Mouse (Mus musculus) common myeloid progenitor, adult 5-6 weeks (primary cell): ENCODE measurements around the gene Tmed11. TPM values are rescaled to one million over a fixed set of nuclear protein-coding genes. Genes with fewer than 3 reads are reported as not detected.
A peak's percentile ranks its signal among the peaks of the same experiment; 100 is the strongest.
"Not testable (repeated sequence)": the region's sequence is repeated elsewhere in the genome, so short reads cannot be mapped to it uniquely, and the experiment has no call there.

Experiments
- ATAC-seq: replicated peaks from 2 replicates; pipeline ENCODE4 v1.8.0; 2016; ENCODE audit warnings: low read depth, mild to moderate bottlenecking, moderate TSS enrichment, inconsistent platforms; ENCODE audit not compliant: poor library complexity, severe bottlenecking
- total RNA-seq: library from RNA; stranded (forward); fragments of 200-1000, 187-1606 nt; gene quantifications from 2 replicates; pipeline ENCODE4 v1.2.3, GENCODE M21; 2017

Tmed11 gene
- not detected in 2 replicates for total RNA-seq

GRCm38 (mm10) chr5:108795263-108795662 is at the start of gene Tmed11:
Gene Tmed11 (minus strand): TSS chr5:108795363.
- ATAC-seq: not testable (repeated sequence)

GRCm38 (mm10) chr5:108836156-108836555 is 41.0 kb upstream of the Tmed11 start:
- no peak for ATAC-seq

DNA sequence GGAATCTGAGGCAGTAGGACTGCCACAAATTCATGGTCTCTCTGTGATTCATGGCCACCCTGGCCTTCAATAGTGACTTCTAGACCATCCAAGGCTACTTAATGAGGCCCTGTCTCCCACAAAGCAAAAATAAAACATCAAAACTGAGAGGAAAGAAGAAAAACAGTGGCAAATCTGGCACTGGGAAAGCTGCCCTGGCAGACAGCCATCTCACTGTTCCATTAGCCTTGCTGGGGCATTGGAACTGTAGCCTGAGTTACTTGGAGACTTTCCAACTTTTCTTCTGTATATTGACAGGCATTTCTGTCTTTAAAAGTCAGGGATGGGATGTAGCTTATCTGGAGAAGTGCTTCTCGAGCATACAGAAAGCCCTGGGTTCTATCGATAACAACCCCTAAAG is 28.1 kb upstream of the Tmed11 start:
- ATAC-seq: no peak

DNA sequence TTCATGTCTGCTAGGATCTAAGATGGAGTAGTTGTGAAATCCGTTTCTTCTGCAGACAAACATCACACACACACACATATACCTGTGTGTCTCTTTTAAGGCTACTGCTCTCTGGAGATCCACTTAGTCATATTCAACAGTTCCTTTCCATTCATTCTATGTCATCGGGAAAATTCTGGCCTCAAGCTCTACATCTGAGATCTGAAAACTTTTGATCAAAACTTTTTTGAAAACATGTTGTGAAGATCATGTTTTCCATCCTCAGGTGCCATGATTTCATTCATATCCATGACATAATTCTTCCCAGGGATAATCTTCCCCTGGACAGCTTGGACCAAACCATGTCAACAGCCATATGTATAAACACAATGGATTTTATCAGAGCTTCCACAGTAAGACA is 13.6 kb upstream of the Tmed11 start, which contains the start of gene Vmn2r8:
Gene Vmn2r8, minus strand, starts transcription at position 101 of the 400 bp plus-strand sequence.
- ATAC-seq: not testable (repeated sequence)

DNA sequence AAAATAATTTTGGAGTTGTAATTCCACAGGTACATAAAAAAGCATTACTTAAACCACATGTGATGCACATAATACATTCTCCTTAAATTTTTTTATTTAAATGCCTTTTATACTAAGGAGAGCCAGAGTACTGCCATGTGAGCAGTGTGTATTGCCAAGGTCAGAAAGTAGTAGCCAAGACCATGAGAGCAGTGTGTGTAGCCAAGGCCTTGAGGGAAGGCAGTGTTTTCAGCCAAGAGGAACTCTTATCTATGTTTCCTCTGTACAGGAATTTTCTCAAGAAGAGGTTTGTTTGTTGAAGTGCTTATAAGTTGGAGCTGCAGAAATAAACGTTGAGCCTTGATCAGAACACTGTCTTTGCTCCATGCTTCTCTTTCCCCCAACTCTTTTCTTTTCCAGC is 8.5 kb upstream of the Tmed11 start:
- no peak for ATAC-seq

GRCm38 (mm10) chr5:108790385-108790784 is 4.8 kb downstream of the Tmed11 start:
- ATAC-seq: not testable (repeated sequence)

DNA sequence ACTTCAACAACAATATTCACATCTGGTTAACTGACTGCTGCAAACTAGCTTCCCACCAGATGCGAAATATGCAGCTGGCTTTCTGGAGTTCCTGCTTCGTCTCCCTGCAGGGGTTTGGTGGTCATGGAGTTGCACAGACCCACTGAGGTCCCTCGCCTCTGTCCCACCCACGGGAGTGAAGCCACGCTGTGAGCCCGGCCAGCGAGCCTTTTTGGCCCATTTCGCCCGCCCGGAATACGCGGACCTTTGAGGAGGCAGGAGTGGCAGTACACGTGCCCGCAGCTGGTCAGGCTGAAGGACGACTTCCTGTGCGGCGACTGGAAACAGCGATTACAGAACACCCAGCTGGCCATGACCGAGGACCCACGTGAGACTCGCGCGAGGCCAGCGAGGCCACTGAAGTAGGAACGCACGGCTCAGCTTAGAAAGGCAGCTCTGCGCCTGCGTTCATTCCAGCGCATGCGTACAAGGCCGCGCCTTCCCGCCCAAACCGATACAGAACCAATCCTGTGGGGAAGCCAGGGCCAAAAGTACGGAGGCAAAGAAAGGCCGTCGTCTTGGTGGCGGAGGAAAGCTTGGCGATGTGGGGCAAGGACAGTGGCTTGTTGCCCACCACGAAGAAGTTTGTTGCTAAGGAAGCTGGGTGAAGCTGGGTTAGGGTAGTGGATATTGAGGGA is 20.4 kb downstream of the Tmed11 start, which contains the start of gene Rnf212:
Gene Rnf212, minus strand, starts transcription at position 353 of the 677 bp plus-strand sequence.
- no peak for ATAC-seq

- no peak for ATAC-seq
Measured at GRCm38 (mm10) chr5:108760002-108760401, 35.2 kb downstream of the Tmed11 start.

GRCm38 (mm10) chr5:108758396-108758795 is 36.8 kb downstream of the Tmed11 start:
- ATAC-seq: no peak

GRCm38 (mm10) chr5:108751258-108751657 is 43.9 kb downstream of the Tmed11 start:
- not testable (repeated sequence) for ATAC-seq

DNA sequence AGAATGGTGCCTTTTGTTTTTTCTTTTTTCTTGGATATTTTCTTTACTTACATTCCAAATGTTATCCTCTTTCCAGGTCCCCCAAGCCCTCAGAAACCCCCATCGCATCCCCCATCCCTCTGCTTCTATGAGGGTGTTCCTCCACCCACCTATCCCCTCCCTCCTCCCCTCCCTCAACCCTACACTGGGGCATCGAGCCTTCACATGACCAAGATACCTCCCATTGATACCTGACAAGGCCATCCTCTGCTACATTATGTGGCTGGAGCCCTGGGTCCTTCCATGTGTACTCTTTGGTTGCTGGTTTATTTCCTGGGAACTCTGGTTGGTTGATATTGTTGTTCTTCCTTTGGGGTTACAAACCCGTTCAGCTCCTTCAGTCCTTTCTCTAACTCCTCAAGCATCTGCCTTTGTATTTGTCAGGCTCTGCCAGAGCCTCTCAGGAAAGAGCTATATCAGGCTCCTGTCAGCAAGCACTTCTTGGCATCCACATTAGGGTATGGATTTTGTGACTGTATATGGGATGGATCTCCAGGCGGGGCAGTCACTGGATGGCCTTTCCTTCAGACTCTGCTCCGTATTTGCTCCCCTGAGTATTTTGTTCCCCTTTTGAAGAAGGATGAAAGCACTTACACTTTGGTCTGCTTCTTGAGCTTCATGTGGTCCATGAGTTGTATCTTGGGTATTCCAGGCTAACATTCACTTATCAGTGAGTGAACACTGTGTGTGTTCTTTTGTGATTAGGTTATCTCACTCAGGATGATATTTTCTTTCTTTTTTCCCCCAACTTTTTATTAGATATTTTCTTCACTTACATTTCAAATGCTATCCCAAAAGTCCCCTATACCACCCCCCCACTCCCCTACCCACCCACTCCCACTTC is 44.6 kb downstream of the Tmed11 start:
- no peak for ATAC-seq

DNA sequence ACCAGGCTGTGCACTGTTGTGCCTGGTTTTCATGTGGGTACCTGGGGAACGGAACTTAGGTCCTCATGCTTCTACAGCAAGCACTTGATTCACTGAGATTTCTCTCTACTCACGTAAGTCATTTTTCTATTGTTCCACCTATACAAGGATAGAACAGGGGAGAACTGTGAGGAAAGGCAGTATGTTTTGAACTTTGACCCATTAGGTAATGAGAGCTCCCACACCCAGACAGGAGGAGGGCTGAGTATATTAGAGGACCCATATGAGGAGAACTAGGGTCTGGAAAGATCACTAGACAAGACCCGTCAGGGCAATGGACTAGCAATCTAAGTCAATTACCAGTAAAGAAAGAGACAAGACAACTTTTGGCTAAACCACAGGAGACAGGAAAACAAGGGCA is 50.5 kb downstream of the Tmed11 start:
- no peak for ATAC-seq

GRCm38 (mm10) chr5:108743856-108744255 is 51.3 kb downstream of the Tmed11 start:
- ATAC-seq: 0 out of 2 replicates have a peak, but pooled peaks have one; percentile 50

GRCm38 (mm10) chr5:108742596-108742995 is 52.6 kb downstream of the Tmed11 start:
- ATAC-seq: no peak

DNA sequence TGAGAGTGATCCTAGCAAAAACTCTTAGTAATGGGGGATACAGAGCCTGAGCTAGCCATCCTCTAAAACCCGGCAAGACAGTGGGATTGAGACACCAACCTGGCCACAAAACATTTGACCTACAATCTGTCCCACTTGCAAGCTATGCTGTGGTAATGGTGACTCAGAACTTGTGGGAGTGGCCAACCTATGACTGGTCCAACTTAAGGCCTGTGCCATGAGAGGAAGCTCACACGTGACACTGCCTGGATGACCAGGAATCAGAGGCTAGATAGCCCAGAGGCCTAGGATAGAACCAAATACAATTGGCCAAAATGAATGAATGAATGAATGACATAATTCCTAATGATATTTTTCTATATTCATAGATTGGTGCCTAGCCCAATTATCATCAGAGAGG is 53.3 kb downstream of the Tmed11 start:
- no peak for ATAC-seq

- ATAC-seq: no peak
Measured at GRCm38 (mm10) chr5:108727425-108727824, 67.7 kb downstream of the Tmed11 start.

Other genes starting within 250 kb of the Tmed11 start
- 0.27 TPM in 1 of 2 replicates, not detected in the other for gene Cplx1, start 245.3 kb downstream of the Tmed11 start, total RNA-seq
- 102 and 105 TPM in 2 replicates for gene Gak, start 165.6 kb downstream of the Tmed11 start, total RNA-seq
- 17.2 and 19.9 TPM in 2 replicates for gene Tmem175, start 165.6 kb downstream of the Tmed11 start, total RNA-seq
- 6.6 and 12.9 TPM in 2 replicates for gene Idua, start 135.0 kb downstream of the Tmed11 start, total RNA-seq
- 6.2 and 12.8 TPM in 2 replicates for gene Dgkq, start 125.7 kb downstream of the Tmed11 start, total RNA-seq
- gene Slc26a1, start 119.8 kb downstream of the Tmed11 start, total RNA-seq: 3.9 and 5.1 TPM in 2 replicates
- 1.6 and 3.7 TPM in 2 replicates for gene Fgfrl1, start 103.0 kb downstream of the Tmed11 start, total RNA-seq
- 0.78 TPM in 1 of 2 replicates, not detected in the other for gene Rnf212, start 20.4 kb downstream of the Tmed11 start, total RNA-seq
- not detected in 2 replicates for gene Vmn2r8, start 13.5 kb upstream of the Tmed11 start, total RNA-seq
- gene Vmn2r9, start 57.2 kb upstream of the Tmed11 start, total RNA-seq: not detected in 2 replicates
- not detected in 2 replicates for gene Vmn2r10, start 211.2 kb upstream of the Tmed11 start, total RNA-seq